Mouse (Mus musculus) limb, embryonic 13.5 days (tissue): Measurements from ENCODE around the gene Chd4. TPM values are rescaled to one million over a fixed set of nuclear protein-coding genes. Genes with fewer than 3 reads are reported as not detected.
A peak's percentile ranks its signal among the peaks of the same experiment; 100 is the strongest.
"Not testable (repeated sequence)": the region's sequence is repeated elsewhere in the genome, so short reads cannot be mapped to it uniquely, and the experiment has no call there.

Experiments used
- ATAC-seq: fragments of 200-750 bp; cut with Nextera tagmentation; 2 replicates; pipeline ENCODE4 v1.8.0; 2017; ENCODE audit warnings: low read depth, moderate number of reproducible peaks, moderate TSS enrichment; ENCODE audit not compliant: low FRiP score
- H3K27ac ChIP-seq: fragments of 300-500 bp; sonication (generic); 2 replicates; pipeline ENCODE4 v1.5.1; 2015; ENCODE audit warnings: inconsistent platforms, mild to moderate bottlenecking, moderate library complexity
- H3K27me3 ChIP-seq: fragments of 300-500 bp; sonication (generic); 2 replicates; pipeline ENCODE4 v1.6.1; 2015; ENCODE audit warnings: mild to moderate bottlenecking, inconsistent platforms
- H3K36me3 ChIP-seq: fragments of 300-500 bp; sonication (generic); 2 replicates; pipeline ENCODE4 v1.6.1; 2015; ENCODE audit warnings: inconsistent platforms, mild to moderate bottlenecking, moderate library complexity
- H3K4me1 ChIP-seq: fragments of 300-500 bp; sonication (generic); 2 replicates; pipeline ENCODE4 v1.6.1; 2015; ENCODE audit warnings: inconsistent platforms
- H3K4me2 ChIP-seq: fragments of 300-500 bp; sonication (generic); replicated peaks from 2 replicates; pipeline ENCODE4 v1.6.1; 2015; ENCODE audit warnings: inconsistent platforms, mild to moderate bottlenecking, moderate library complexity
- H3K4me3 ChIP-seq: fragments of 300-500 bp; sonication (generic); 2 replicates; pipeline ENCODE4 v1.5.1; 2015; ENCODE audit warnings: moderate library complexity, mild to moderate bottlenecking, inconsistent platforms
- H3K9ac ChIP-seq: fragments of 300-500 bp; sonication (generic); 2 replicates; pipeline ENCODE4 v1.6.1; 2015; ENCODE audit warnings: mild to moderate bottlenecking, inconsistent platforms
- H3K9me3 ChIP-seq: fragments of 300-500 bp; sonication (generic); 2 replicates; pipeline ENCODE4 v1.6.1; 2016; ENCODE audit warnings: inconsistent platforms
- WGBS: fragments of 180-500 bp; shearing (Covaris S2); methylation state at CpG from one replicate; pipeline ENCODE4 v1.1.7; 2015; 5-methylcytosine and 5-hydroxymethylcytosine counted together
- polyA plus RNA-seq: library from polyadenylated mRNA; unstranded; fragments of >200 nt; fragmentation: Nextera tagmentation; extraction: Ambion mirVana; gene quantifications from 2 replicates; pipeline ENCODE4 v1.2.1, GENCODE M21; 2015

The Chd4 gene
- polyA plus RNA-seq, 1 experiment from 2014 or later, result 86.8 TPM

GRCm38 (mm10) chr6:125156903-125157614 is 61.3 kb downstream of the Chd4 start:
- Histone ChIP-seq H3K4me3 (no peak overlapping the region), H3K9me3 (no peaks in the 10 kb centered on the region), H3K4me2 (no peak overlapping the region), H3K36me3 (peaks cover 79% of the 10 kb centered on the region), H3K4me1 (peaks cover 18% of the 10 kb centered on the region), H3K27me3 (no peaks in the 10 kb centered on the region), H3K27ac (peak overlapping the region; percentile 22; the same call in 1 of the 2 replicates), H3K9ac (no peak overlapping the region)
- peak; percentile 45 for ATAC-seq
- WGBS, result 77% methylated on average over 7 of the region's 7 CpGs

DNA sequence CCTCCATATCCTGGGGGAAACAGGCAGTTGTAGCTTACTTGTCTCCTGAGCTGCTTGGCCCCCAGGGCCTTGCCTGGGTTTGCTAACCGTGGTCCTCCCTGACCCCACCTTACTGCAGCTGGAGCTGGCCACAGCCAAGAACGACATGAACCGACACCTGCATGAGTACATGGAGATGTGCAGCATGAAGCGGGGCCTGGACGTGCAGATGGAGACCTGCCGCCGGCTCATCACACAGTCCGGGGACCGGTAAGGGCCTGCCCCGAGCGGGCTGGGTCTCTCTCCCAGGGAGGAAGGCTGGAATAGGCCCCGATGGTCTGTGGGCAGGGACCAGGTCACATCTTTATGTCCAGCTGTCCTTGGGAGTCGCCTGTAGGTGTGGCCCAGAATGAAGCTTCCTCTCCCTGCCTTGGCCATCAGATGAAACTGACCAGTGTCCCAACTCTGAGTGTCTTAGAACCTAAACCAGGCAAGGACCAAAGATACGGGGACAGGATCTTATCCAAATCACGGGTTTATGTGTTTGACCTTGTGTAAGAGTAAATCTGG is 63.2 kb downstream of the Chd4 start:
- no peak overlapping the region for H3K27ac ChIP-seq

DNA sequence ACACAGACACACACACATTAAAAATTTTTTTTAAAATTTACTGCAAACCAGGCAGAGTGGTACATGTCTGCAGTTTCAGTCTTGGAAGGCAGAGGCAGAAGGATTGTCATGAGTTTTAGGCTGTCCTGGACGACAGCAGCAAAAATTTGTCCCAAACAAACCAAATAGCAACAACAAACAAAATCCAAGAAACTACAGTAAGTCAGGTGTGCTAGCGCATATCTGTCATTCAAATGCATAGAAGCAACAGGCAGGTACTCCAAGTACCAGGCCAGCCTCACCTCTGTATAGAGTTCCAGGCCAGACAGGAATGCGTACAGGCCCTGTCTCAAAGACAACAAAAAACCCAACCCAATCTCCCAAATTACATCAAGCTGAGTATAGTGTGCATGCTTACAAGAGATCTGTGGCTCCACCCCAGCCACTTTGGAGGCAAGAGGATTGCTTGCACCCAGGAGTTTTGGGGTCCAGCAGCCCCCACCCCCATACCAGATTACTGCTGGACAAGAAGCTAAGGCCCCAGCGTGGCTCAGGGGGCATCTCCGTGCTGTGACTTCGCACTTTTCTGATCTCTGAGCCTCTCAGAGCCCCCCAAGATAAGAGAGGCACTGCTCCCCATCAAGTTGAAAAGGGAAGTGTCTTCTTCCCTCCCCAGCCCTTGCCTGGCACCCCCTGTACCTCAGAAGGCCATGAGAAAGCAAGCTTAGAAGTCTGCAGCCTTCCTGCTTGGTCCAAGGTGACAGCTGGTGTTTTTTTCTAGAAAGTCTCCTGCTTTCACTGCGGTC is 64.2 kb downstream of the Chd4 start:
- H3K4me3 ChIP-seq, result no peak overlapping the region
- no peak for ATAC-seq
- no peak overlapping the region for H3K4me2 ChIP-seq
- H3K27ac ChIP-seq, result peak overlapping the region; percentile 44; the same call in 1 of the 2 replicates
- peaks cover 36% of the 10 kb centered on the region for H3K4me1 ChIP-seq
- H3K9me3 ChIP-seq, result no peaks in the 10 kb centered on the region
- peaks cover 76% of the 10 kb centered on the region for H3K36me3 ChIP-seq
- WGBS, result 77% methylated on average over 7 of the region's 7 CpGs
- H3K9ac ChIP-seq, result 0 out of 2 replicates have a peak overlapping the region, but pooled peaks have one; percentile 36
- no peaks in the 10 kb centered on the region for H3K27me3 ChIP-seq

More for the DNA sequence above, 63.2 kb downstream of the Chd4 start:
- Histone ChIP-seq H3K4me3 (no peak overlapping the region), H3K4me1 (peaks cover 32% of the 10 kb centered on the region), H3K27me3 (no peaks in the 10 kb centered on the region), H3K9ac (peak overlapping the region; percentile 14; the same call in 1 of the 2 replicates), H3K4me2 (no peak overlapping the region), H3K9me3 (no peaks in the 10 kb centered on the region), H3K36me3 (peaks cover 74% of the 10 kb centered on the region)
- ATAC-seq, result no peak
- WGBS, result 86% methylated on average over 15 of the region's 15 CpGs

DNA sequence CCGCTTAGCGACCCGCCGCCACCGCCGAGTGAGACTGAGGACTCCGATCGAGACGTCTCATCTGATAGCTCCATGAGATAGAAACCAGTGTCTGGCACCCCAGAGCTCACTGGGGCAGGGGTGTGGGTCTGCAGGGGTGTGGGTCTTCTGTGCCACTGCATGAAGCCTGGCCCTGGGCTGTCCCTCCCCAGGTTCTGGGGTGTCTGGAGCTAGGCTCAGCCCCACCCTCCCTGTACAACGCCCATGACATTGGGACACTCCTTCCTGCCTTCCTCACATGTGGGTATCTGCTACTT is 64.7 kb downstream of the Chd4 start:
- Histone ChIP-seq H3K36me3 (peaks cover 72% of the 10 kb centered on the region), H3K9ac (0 out of 2 replicates have a peak overlapping the region, but pooled peaks have one; percentile 36), H3K4me1 (peaks cover 36% of the 10 kb centered on the region), H3K9me3 (no peaks in the 10 kb centered on the region), H3K27me3 (no peaks in the 10 kb centered on the region), H3K27ac (peak overlapping the region; percentile 52), H3K4me3 (no peak overlapping the region), H3K4me2 (no peak overlapping the region)
- ATAC-seq, result no peak
- WGBS, result 61% methylated on average over 10 of the region's 10 CpGs

- H3K9ac ChIP-seq, result peak overlapping the region; percentile 36; the same call in 1 of the 2 replicates
- H3K4me1 ChIP-seq, result peaks cover 40% of the 10 kb centered on the region
- no peaks in the 10 kb centered on the region for H3K27me3 ChIP-seq
- no peak overlapping the region for H3K4me3 ChIP-seq
- peaks cover 66% of the 10 kb centered on the region for H3K36me3 ChIP-seq
- peak overlapping the region; percentile 52 for H3K27ac ChIP-seq
- no peak for ATAC-seq
- 0 out of 2 replicates have a peak overlapping the region, but pooled peaks have one; percentile 23 for H3K4me2 ChIP-seq
- no peaks in the 10 kb centered on the region for H3K9me3 ChIP-seq
- WGBS, result 16% methylated on average over 22 of the region's 22 CpGs
These were observed 65.3 kb downstream of the Chd4 start for GRCm38 (mm10) chr6:125160854-125161760.

GRCm38 (mm10) chr6:125161971-125162370 is 66.2 kb downstream of the Chd4 start:
- not testable (repeated sequence) for H3K9ac ChIP-seq, H3K27ac ChIP-seq, H3K9me3 ChIP-seq, H3K27me3 ChIP-seq, H3K4me2 ChIP-seq, ATAC-seq
- Histone ChIP-seq H3K36me3 (peaks cover 62% of the 10 kb centered on the region), H3K4me1 (peaks cover 49% of the 10 kb centered on the region), H3K4me3 (0 out of 2 replicates have a peak overlapping the region, but pooled peaks have one; percentile 5)
- WGBS, result 9% methylated on average over 4 of the region's 5 CpGs

DNA sequence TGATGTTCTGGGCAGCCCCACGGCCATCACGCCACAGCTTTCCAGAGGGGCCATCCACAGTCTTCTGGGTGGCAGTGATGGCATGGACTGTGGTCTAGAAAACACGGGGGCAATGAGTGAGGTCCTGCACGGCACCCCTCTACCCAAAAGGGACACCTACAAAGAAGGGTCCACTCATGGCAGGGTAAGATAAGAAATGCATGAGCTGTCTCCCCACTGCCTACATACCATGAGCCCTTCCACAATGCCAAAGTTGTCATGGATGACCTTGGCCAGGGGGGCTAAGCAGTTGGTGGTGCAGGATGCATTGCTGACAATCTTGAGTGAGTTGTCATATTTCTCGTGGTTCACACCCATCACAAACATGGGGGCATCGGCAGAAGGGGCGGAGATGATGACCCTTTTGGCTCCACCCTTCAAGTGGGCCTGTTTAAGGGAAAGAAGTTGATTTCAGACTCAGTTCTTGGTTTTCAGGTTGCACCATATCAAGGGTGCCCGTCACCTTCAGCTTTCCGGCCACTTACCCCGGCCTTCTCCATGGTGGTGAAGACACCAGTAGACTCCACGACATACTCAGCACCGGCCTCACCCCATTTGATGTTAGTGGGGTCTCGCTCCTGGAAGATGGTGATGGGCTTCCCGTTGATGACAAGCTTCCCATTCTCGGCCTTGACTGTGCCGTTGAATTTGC is 67.0 kb downstream of the Chd4 start:
- H3K27ac ChIP-seq, ATAC-seq, H3K9ac ChIP-seq, H3K27me3 ChIP-seq, H3K9me3 ChIP-seq: not testable (repeated sequence)
- Histone ChIP-seq H3K36me3 (peaks cover 60% of the 10 kb centered on the region), H3K4me3 (peak overlapping the region; percentile 5; the same call in 1 of the 2 replicates), H3K4me1 (peaks cover 57% of the 10 kb centered on the region), H3K4me2 (peak overlapping the region; percentile 41)
- 78% methylated on average over 13 of the region's 16 CpGs for WGBS

DNA sequence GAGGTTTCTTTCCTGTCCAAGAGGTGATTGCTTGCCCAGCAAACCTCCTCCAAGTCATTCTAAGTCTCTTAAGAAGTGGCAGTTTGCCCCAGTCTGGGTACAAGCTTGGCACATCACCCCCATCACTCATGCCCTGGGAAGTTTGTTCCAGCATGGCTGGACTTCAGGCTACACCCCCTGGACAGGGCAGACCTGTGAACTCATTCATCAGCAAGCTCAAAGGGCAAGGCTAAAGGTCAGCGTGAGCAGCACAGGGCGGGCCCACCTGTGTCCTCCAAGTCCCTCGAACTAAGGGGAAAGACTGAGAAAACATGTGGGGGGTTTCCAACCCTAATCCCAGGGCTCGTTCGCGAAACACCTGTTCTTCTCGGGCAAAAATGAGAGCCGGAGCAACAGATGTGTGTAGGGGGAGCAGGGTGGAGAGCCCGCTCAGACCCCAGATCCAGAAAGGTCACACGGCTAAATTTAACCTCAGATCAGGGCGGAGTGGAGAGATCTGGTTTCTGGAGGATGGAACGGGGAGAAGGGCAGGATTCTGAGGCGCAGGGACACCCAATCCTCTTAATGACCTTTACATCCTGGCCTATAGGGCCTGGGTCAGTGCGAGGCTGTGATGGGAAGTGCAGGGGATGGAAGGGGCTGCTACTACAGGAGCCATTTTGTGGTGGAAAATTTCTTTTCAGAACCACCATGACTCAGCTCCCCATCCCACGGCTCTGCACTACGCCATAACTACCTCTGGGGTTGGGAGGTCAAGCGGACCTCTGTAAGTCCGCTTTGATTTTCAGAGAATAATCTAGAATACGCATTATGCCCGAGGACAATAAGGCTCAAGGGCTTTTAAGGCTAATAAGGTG is 68.2 kb downstream of the Chd4 start:
- no peaks in the 10 kb centered on the region for H3K9me3 ChIP-seq
- peak overlapping the region; percentile 95 for H3K27ac ChIP-seq
- no peaks in the 10 kb centered on the region for H3K27me3 ChIP-seq
- peaks cover 58% of the 10 kb centered on the region for H3K4me1 ChIP-seq
- H3K9ac ChIP-seq, result peak overlapping the region; percentile 98
- peak overlapping the region; percentile 84 for H3K4me2 ChIP-seq
- ATAC-seq, result no peak
- H3K4me3 ChIP-seq, result peak overlapping the region; percentile 97
- WGBS, result 2% methylated on average over 20 of the region's 20 CpGs
- H3K36me3 ChIP-seq, result peaks cover 63% of the 10 kb centered on the region

GRCm38 (mm10) chr6:125164672-125165327 is 69.0 kb downstream of the Chd4 start:
- H3K36me3 ChIP-seq, result peaks cover 63% of the 10 kb centered on the region
- peaks cover 56% of the 10 kb centered on the region for H3K4me1 ChIP-seq
- peak overlapping the region; percentile 95 for H3K27ac ChIP-seq
- under 1% methylated on average over 39 of the region's 39 CpGs for WGBS
- H3K4me3 ChIP-seq, result peak overlapping the region; percentile 97
- no peaks in the 10 kb centered on the region for H3K27me3 ChIP-seq
- H3K4me2 ChIP-seq, result peak overlapping the region; percentile 84
- peak; percentile 2; the same call in 1 of the 2 replicates for ATAC-seq
- H3K9me3 ChIP-seq, result no peaks in the 10 kb centered on the region
- H3K9ac ChIP-seq, result peak overlapping the region; percentile 98

- Histone ChIP-seq H3K4me3 (peak overlapping the region; percentile 97), H3K4me1 (peaks cover 50% of the 10 kb centered on the region), H3K36me3 (peaks cover 63% of the 10 kb centered on the region), H3K9ac (peak overlapping the region; percentile 98), H3K9me3 (no peaks in the 10 kb centered on the region), H3K27me3 (no peaks in the 10 kb centered on the region), H3K27ac (peak overlapping the region; percentile 95), H3K4me2 (peak overlapping the region; percentile 84)
- peak; percentile 91 for ATAC-seq
- under 1% methylated on average over 36 of the region's 36 CpGs for WGBS
These were observed 69.6 kb downstream of the Chd4 start for GRCm38 (mm10) chr6:125165328-125165891.
